Mouse (Mus musculus) liver, embryonic 15.5 days (tissue): ENCODE data around the gene Zranb1. TPM values are rescaled to one million over a fixed set of nuclear protein-coding genes. Genes with fewer than 3 reads are reported as not detected.

ENCODE experiments used
- ATAC-seq: fragments of 200-750 bp; cut with Nextera tagmentation; 2 replicates; pipeline ENCODE4 v1.8.0; 2017; ENCODE audit warnings: moderate number of reproducible peaks, mild to moderate bottlenecking, moderate library complexity; ENCODE audit not compliant: insufficient read depth
- H3K27ac ChIP-seq: fragments of 300-500 bp; sonication (generic); replicated peaks from 2 replicates; pipeline ENCODE4 v1.5.1; 2015; ENCODE audit warnings: mild to moderate bottlenecking, inconsistent platforms
- H3K27me3 ChIP-seq: fragments of 300-500 bp; sonication (generic); 2 replicates; pipeline ENCODE4 v1.6.1; 2015; ENCODE audit warnings: mild to moderate bottlenecking, inconsistent platforms
- H3K36me3 ChIP-seq: fragments of 300-500 bp; sonication (generic); replicated peaks from 2 replicates; pipeline ENCODE4 v1.6.1; 2015; ENCODE audit warnings: moderate library complexity, mild to moderate bottlenecking, inconsistent platforms
- H3K4me1 ChIP-seq: fragments of 300-500 bp; sonication (generic); replicated peaks from 2 replicates; pipeline ENCODE4 v1.6.1; 2015; ENCODE audit warnings: inconsistent platforms
- H3K4me2 ChIP-seq: fragments of 300-500 bp; sonication (generic); 2 replicates; pipeline ENCODE4 v1.6.1; 2015; ENCODE audit warnings: moderate library complexity, mild to moderate bottlenecking, inconsistent platforms
- H3K4me3 ChIP-seq: fragments of 300-500 bp; sonication (generic); replicated peaks from 2 replicates; pipeline ENCODE4 v1.5.1; 2015; ENCODE audit warnings: mild to moderate bottlenecking, inconsistent platforms
- H3K9ac ChIP-seq: fragments of 300-500 bp; sonication (generic); 2 replicates; pipeline ENCODE4 v1.6.1; 2015; ENCODE audit warnings: moderate library complexity, mild to moderate bottlenecking, inconsistent platforms
- H3K9me3 ChIP-seq: fragments of 300-500 bp; sonication (generic); replicated peaks from 2 replicates; pipeline ENCODE4 v1.6.1; 2016; ENCODE audit warnings: inconsistent platforms
- WGBS: fragments of 180-500 bp; shearing (Covaris S2); methylation state at CpG from one replicate; pipeline ENCODE4 v1.1.7; 2015; ENCODE audit warnings: mixed read lengths; ENCODE audit not compliant: insufficient replicate concordance; 5-methylcytosine and 5-hydroxymethylcytosine counted together
- polyA plus RNA-seq: library from polyadenylated mRNA; unstranded; fragments of >200 nt; fragmentation: Nextera tagmentation; extraction: Ambion mirVana; gene quantifications from 2 replicates; pipeline ENCODE4 v1.2.1, GENCODE M21; 2015

Zranb1 gene
- polyA plus RNA-seq = 6.4 and 6.8 TPM in 2 replicates

- H3K4me1 ChIP-seq = peaks cover 25% of the 10 kb centered on the region
- no peaks in the 10 kb centered on the region for H3K9me3 ChIP-seq
- peak within 1 kb of the TSS; percentile 99 for H3K27ac ChIP-seq
- peak within 1 kb of the TSS; percentile 83 for H3K4me2 ChIP-seq
- H3K4me3 ChIP-seq = peak within 1 kb of the TSS; percentile 99
- 0 out of 2 replicates have a peak, but pooled peaks cover under 1% of the 10 kb centered on the region for H3K27me3 ChIP-seq
- H3K9ac ChIP-seq = peak within 1 kb of the TSS; percentile 99
- WGBS = under 1% methylated on average over 93 of the region's 93 CpGs
- no peaks in the 10 kb centered on the region for H3K36me3 ChIP-seq
- peak; percentile 97 for ATAC-seq
These were observed at the start of gene Zranb1 for GRCm38 (mm10) chr7:132930850-132931559. Zranb1 (plus strand) TSS chr7:132931142.

- no peak for ATAC-seq
- Histone ChIP-seq H3K4me2 (no peak overlapping the region), H3K4me1 (no peaks in the 10 kb centered on the region), H3K9ac (no peak overlapping the region), H3K27ac (no peak overlapping the region), H3K27me3 (no peaks in the 10 kb centered on the region), H3K36me3 (peaks cover 70% of the 10 kb centered on the region), H3K9me3 (no peaks in the 10 kb centered on the region), H3K4me3 (no peak overlapping the region)
- WGBS = 47% methylated on average over 2 of the region's 2 CpGs
These were observed 48.6 kb upstream of the Zranb1 start for GRCm38 (mm10) chr7:132882343-132882742.

- H3K27ac ChIP-seq = no peak overlapping the region
- H3K36me3 ChIP-seq = peaks cover 55% of the 10 kb centered on the region
- no peak for ATAC-seq
These were observed 46.9 kb upstream of the Zranb1 start for GRCm38 (mm10) chr7:132884031-132884430.

GRCm38 (mm10) chr7:132887019-132887804 lies 43.7 kb upstream of the Zranb1 start:
- ATAC-seq = no peak
- 52% methylated on average over 7 of the region's 7 CpGs for WGBS

More at GRCm38 (mm10) chr7:132884031-132884430, 46.9 kb upstream of the Zranb1 start:
- peaks cover 14% of the 10 kb centered on the region; the same call in 1 of the 2 replicates for H3K4me1 ChIP-seq
- H3K4me2 ChIP-seq = no peak overlapping the region
- no peak overlapping the region for H3K9ac ChIP-seq
- no peaks in the 10 kb centered on the region for H3K9me3 ChIP-seq
- H3K27me3 ChIP-seq = no peaks in the 10 kb centered on the region
- WGBS = 81% methylated on average over 7 of the region's 7 CpGs
- no peak overlapping the region for H3K4me3 ChIP-seq

GRCm38 (mm10) chr7:132888052-132888451 lies 42.9 kb upstream of the Zranb1 start:
- no peaks in the 10 kb centered on the region for H3K27me3 ChIP-seq
- H3K4me1 ChIP-seq = peaks cover 14% of the 10 kb centered on the region; the same call in 1 of the 2 replicates
- 27% methylated on average over 3 of the region's 3 CpGs for WGBS
- ATAC-seq = no peak
- peaks cover 19% of the 10 kb centered on the region for H3K36me3 ChIP-seq
- no peak overlapping the region for H3K4me2 ChIP-seq
- H3K9ac ChIP-seq = no peak overlapping the region
- H3K9me3 ChIP-seq = no peaks in the 10 kb centered on the region
- H3K27ac ChIP-seq = no peak overlapping the region
- no peak overlapping the region for H3K4me3 ChIP-seq

More at GRCm38 (mm10) chr7:132887019-132887804, 43.7 kb upstream of the Zranb1 start:
- no peaks in the 10 kb centered on the region for H3K27me3 ChIP-seq
- no peaks in the 10 kb centered on the region for H3K9me3 ChIP-seq
- H3K4me1 ChIP-seq = peaks cover 14% of the 10 kb centered on the region; the same call in 1 of the 2 replicates
- no peak overlapping the region for H3K9ac ChIP-seq
- no peak overlapping the region for H3K4me3 ChIP-seq
- H3K27ac ChIP-seq = no peak overlapping the region
- no peak overlapping the region for H3K4me2 ChIP-seq
- H3K36me3 ChIP-seq = peaks cover 27% of the 10 kb centered on the region

GRCm38 (mm10) chr7:132888518-132889249 lies 42.3 kb upstream of the Zranb1 start:
- no peak for ATAC-seq
- 30% methylated on average over 4 of the region's 4 CpGs for WGBS

GRCm38 (mm10) chr7:132889691-132890090 lies 41.3 kb upstream of the Zranb1 start:
- H3K4me3 ChIP-seq = no peak overlapping the region
- H3K9me3 ChIP-seq = no peaks in the 10 kb centered on the region
- no peak overlapping the region for H3K9ac ChIP-seq
- WGBS = 87% methylated on average over 8 of the region's 8 CpGs
- peaks cover 14% of the 10 kb centered on the region; the same call in 1 of the 2 replicates for H3K4me1 ChIP-seq
- H3K27ac ChIP-seq = no peak overlapping the region
- no peak overlapping the region for H3K4me2 ChIP-seq
- H3K36me3 ChIP-seq = peaks cover 2% of the 10 kb centered on the region
- no peaks in the 10 kb centered on the region for H3K27me3 ChIP-seq
- ATAC-seq = no peak

More at GRCm38 (mm10) chr7:132888518-132889249, 42.3 kb upstream of the Zranb1 start:
- no peak overlapping the region for H3K4me3 ChIP-seq
- H3K36me3 ChIP-seq = peaks cover 12% of the 10 kb centered on the region
- no peak overlapping the region for H3K9ac ChIP-seq
- no peaks in the 10 kb centered on the region for H3K27me3 ChIP-seq
- no peak overlapping the region for H3K4me2 ChIP-seq
- H3K4me1 ChIP-seq = peaks cover 14% of the 10 kb centered on the region; the same call in 1 of the 2 replicates
- no peaks in the 10 kb centered on the region for H3K9me3 ChIP-seq
- no peak overlapping the region for H3K27ac ChIP-seq

- Histone ChIP-seq H3K4me3 (no peak overlapping the region), H3K27ac (no peak overlapping the region), H3K4me1 (peaks cover 14% of the 10 kb centered on the region; the same call in 1 of the 2 replicates), H3K9me3 (no peaks in the 10 kb centered on the region), H3K9ac (no peak overlapping the region), H3K27me3 (no peaks in the 10 kb centered on the region), H3K36me3 (no peaks in the 10 kb centered on the region), H3K4me2 (no peak overlapping the region)
- no peak for ATAC-seq
- WGBS = 70% methylated on average over 5 of the region's 5 CpGs
These were observed 40.7 kb upstream of the Zranb1 start for GRCm38 (mm10) chr7:132890201-132890600.

- Histone ChIP-seq H3K27ac (no peak overlapping the region), H3K9ac (no peak overlapping the region), H3K27me3 (no peaks in the 10 kb centered on the region), H3K4me2 (no peak overlapping the region), H3K4me3 (no peak overlapping the region), H3K36me3 (no peaks in the 10 kb centered on the region), H3K9me3 (no peaks in the 10 kb centered on the region), H3K4me1 (peaks cover 14% of the 10 kb centered on the region; the same call in 1 of the 2 replicates)
- ATAC-seq = no peak
- WGBS = 70% methylated on average over 5 of the region's 5 CpGs
These were observed 39.2 kb upstream of the Zranb1 start for GRCm38 (mm10) chr7:132891561-132892310.

- Histone ChIP-seq H3K9me3 (no peaks in the 10 kb centered on the region), H3K9ac (no peak overlapping the region), H3K4me3 (no peak overlapping the region), H3K4me1 (peaks cover 14% of the 10 kb centered on the region; the same call in 1 of the 2 replicates), H3K36me3 (no peaks in the 10 kb centered on the region), H3K27me3 (no peaks in the 10 kb centered on the region), H3K27ac (no peak overlapping the region), H3K4me2 (no peak overlapping the region)
- ATAC-seq = no peak
- WGBS = 34% methylated on average over 4 of the region's 4 CpGs
These were observed 38.7 kb upstream of the Zranb1 start for GRCm38 (mm10) chr7:132892311-132892661.
